Mouse (Mus musculus): ENCODE measurements around the gene Gm26602. TPM values are rescaled to one million over a fixed set of nuclear protein-coding genes. Genes with fewer than 3 reads are reported as not detected.

The Gm26602 gene
- polyA plus RNA-seq, 1 experiment from 2014 or later, result 4.1 TPM

GRCm38 (mm10) chr10:79897316-79898245 is 13.1 kb upstream of the Gm26602 start:
- Histone ChIP-seq H3K4me3 (ENCODE audit: low read depth, low read length) (no peak overlapping the region), H3K27me3 (ENCODE audit: insufficient read depth, low read length) (no peaks in the 10 kb centered on the region), H3K4me1 (ENCODE audit: insufficient read depth) (no peaks in the 10 kb centered on the region), H3K27ac (ENCODE audit: low read depth) (no peak overlapping the region), H3K9ac (no peak overlapping the region), H3K4me2 (no peak overlapping the region), H3K36me3 (ENCODE audit: insufficient read depth) (peaks cover 62% of the 10 kb centered on the region), H3K9me3 (ENCODE audit: low read depth, low read length) (no peaks in the 10 kb centered on the region)
- WGBS, result 54% methylated on average over 20 of the region's 20 CpGs
- no peak for TF ChIP-seq CTCF (IDR thresholded peaks at IDR 0.05; ENCODE audit: low read depth)
- no peak for DNase-seq
- ATAC-seq (ENCODE audit: insufficient read depth), result no peak

GRCm38 (mm10) chr10:79900951-79901410 is 9.7 kb upstream of the Gm26602 start:
- TF ChIP-seq CTCF (IDR thresholded peaks at IDR 0.05; ENCODE audit: low read depth), result peak; percentile 37
- Histone ChIP-seq H3K9me3 (ENCODE audit: low read depth, low read length) (no peaks in the 10 kb centered on the region), H3K36me3 (ENCODE audit: insufficient read depth) (peaks cover 76% of the 10 kb centered on the region), H3K27me3 (ENCODE audit: insufficient read depth, low read length) (no peaks in the 10 kb centered on the region), H3K27ac (ENCODE audit: low read depth) (no peak overlapping the region), H3K9ac (no peak overlapping the region), H3K4me1 (ENCODE audit: insufficient read depth) (no peaks in the 10 kb centered on the region), H3K4me3 (ENCODE audit: low read depth, low read length) (no peak overlapping the region), H3K4me2 (no peak overlapping the region)
- ATAC-seq (ENCODE audit: insufficient read depth) (no peak), DNase-seq (no peak)
- WGBS, result 63% methylated on average over 2 of the region's 2 CpGs

GRCm38 (mm10) chr10:79906712-79907111 is 3.9 kb upstream of the Gm26602 start:
- no peak overlapping the region; the same call in 1 of the 2 replicates for H3K9ac ChIP-seq
- H3K27me3 ChIP-seq (ENCODE audit: insufficient read depth, low read length), result no peaks in the 10 kb centered on the region
- no peak for TF ChIP-seq CTCF (IDR thresholded peaks at IDR 0.05; ENCODE audit: low read depth)
- no peak overlapping the region for H3K4me2 ChIP-seq
- no peak for DNase-seq
- WGBS, result 84% methylated on average over 9 of the region's 9 CpGs
- no peak overlapping the region for H3K4me3 ChIP-seq (ENCODE audit: low read depth, low read length)
- no peaks in the 10 kb centered on the region for H3K4me1 ChIP-seq (ENCODE audit: insufficient read depth)
- peaks cover 61% of the 10 kb centered on the region for H3K36me3 ChIP-seq (ENCODE audit: insufficient read depth)
- no peak overlapping the region for H3K27ac ChIP-seq (ENCODE audit: low read depth)
- no peaks in the 10 kb centered on the region for H3K9me3 ChIP-seq (ENCODE audit: low read depth, low read length)
- ATAC-seq (ENCODE audit: insufficient read depth), result no peak

- 89% methylated on average over 10 of the region's 10 CpGs for WGBS
- TF ChIP-seq CTCF (IDR thresholded peaks at IDR 0.05; ENCODE audit: low read depth), result no peak
- H3K9ac ChIP-seq, result no peak overlapping the region; the same call in 1 of the 2 replicates
- no peaks in the 10 kb centered on the region for H3K4me1 ChIP-seq (ENCODE audit: insufficient read depth)
- no peak overlapping the region for H3K4me3 ChIP-seq (ENCODE audit: low read depth, low read length)
- DNase-seq (no peak), ATAC-seq (ENCODE audit: insufficient read depth) (no peak)
- no peaks in the 10 kb centered on the region for H3K9me3 ChIP-seq (ENCODE audit: low read depth, low read length)
- H3K4me2 ChIP-seq, result peak overlapping the region; percentile 57
- H3K27ac ChIP-seq (ENCODE audit: low read depth), result no peak overlapping the region
- H3K36me3 ChIP-seq (ENCODE audit: insufficient read depth), result peaks cover 64% of the 10 kb centered on the region
- no peaks in the 10 kb centered on the region for H3K27me3 ChIP-seq (ENCODE audit: insufficient read depth, low read length)
Measured at GRCm38 (mm10) chr10:79907415-79907814, 3.2 kb upstream of the Gm26602 start.

GRCm38 (mm10) chr10:79908167-79909091 is 2.2 kb upstream of the Gm26602 start, which contains the start of gene Med16:
Gene Med16, minus strand, starts transcription at chr10:79908923.
- H3K27me3 ChIP-seq (ENCODE audit: insufficient read depth, low read length), result no peaks in the 10 kb centered on the region
- no peak for TF ChIP-seq CTCF (IDR thresholded peaks at IDR 0.05; ENCODE audit: low read depth)
- peak within 1 kb of the TSS; percentile 91 for H3K9ac ChIP-seq
- H3K4me2 ChIP-seq, result peak within 1 kb of the TSS; percentile 57
- H3K9me3 ChIP-seq (ENCODE audit: low read depth, low read length), result no peaks in the 10 kb centered on the region
- no peaks in the 10 kb centered on the region for H3K4me1 ChIP-seq (ENCODE audit: insufficient read depth)
- peak within 1 kb of the TSS; percentile 98 for H3K27ac ChIP-seq (ENCODE audit: low read depth)
- peaks cover 57% of the 10 kb centered on the region for H3K36me3 ChIP-seq (ENCODE audit: insufficient read depth)
- ATAC-seq (ENCODE audit: insufficient read depth) (peak; percentile 93), DNase-seq (peak; percentile 97)
- peak within 1 kb of the TSS; percentile 66 for H3K4me3 ChIP-seq (ENCODE audit: low read depth, low read length)
- 1% methylated on average over 52 of the region's 52 CpGs for WGBS

- DNase-seq (no peak), ATAC-seq (ENCODE audit: insufficient read depth) (peak; percentile 73)
- Histone ChIP-seq H3K4me3 (ENCODE audit: low read depth, low read length) (peak overlapping the region; percentile 66), H3K27me3 (ENCODE audit: insufficient read depth, low read length) (no peaks in the 10 kb centered on the region), H3K9me3 (ENCODE audit: low read depth, low read length) (no peaks in the 10 kb centered on the region), H3K27ac (ENCODE audit: low read depth) (peak overlapping the region; percentile 98), H3K4me2 (peak overlapping the region; percentile 41), H3K9ac (peak overlapping the region; percentile 91), H3K4me1 (ENCODE audit: insufficient read depth) (no peaks in the 10 kb centered on the region), H3K36me3 (ENCODE audit: insufficient read depth) (peaks cover 50% of the 10 kb centered on the region)
- TF ChIP-seq CTCF (IDR thresholded peaks at IDR 0.05; ENCODE audit: low read depth), result no peak
- WGBS, result 22% methylated on average over 14 of the region's 14 CpGs
Measured at GRCm38 (mm10) chr10:79909092-79909922, 1.3 kb upstream of the Gm26602 start.
